28 mouse cellular contexts compared by ENCODE assay signal in the genomic region with DNA sequence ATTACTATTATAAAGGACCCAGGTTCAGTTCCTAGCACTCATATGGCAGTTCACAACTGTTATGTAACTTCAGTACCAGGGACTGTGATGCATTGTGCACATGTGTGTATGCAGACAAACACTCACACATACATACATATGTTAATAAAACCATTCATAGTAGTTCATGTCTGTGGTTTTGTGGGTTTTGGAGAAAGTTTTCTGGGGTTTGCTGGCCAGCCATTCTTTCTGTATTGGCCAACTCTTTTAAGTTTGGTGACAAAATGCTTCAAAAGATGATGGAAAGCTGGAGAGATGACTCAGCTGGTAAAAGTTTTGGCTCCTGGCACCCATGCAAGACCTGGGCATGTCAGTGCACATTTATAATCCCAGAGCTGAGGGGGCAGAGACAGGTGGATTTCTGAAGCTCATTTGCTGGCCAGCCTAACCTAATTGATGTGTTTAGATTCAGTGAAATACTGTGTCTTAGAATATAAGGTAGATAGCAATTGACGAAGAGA. TPM values are rescaled to one million over a fixed set of nuclear protein-coding genes. Genes with fewer than 3 reads are reported as not detected.
A peak's percentile ranks its signal among the peaks of the same experiment; 100 is the strongest.
DNase-seq lines count a peak whose midpoint lies in the region; ATAC-seq lines count a peak whose summit lies in the region.
"Had no signal": no experiment of that assay in that cellular context is flagged by ENCODE, and none has a peak within 500 bp of the region (broad histone marks: within the 10 kb centered on the region; RNA-seq: fewer than 3 reads in every experiment).

No protein-coding gene starts in this region.

- WGBS in forebrain, embryonic 15.5 days, result 93% methylated on average over 1 of the region's 1 CpGs

- no peak overlapping the region for H3K27ac ChIP-seq in forebrain, embryonic 15.5 days (replicated peaks)
- H3K27ac ChIP-seq: embryonic facial prominence, embryonic 12.5 days; embryonic facial prominence, embryonic 15.5 days; forebrain, embryonic 12.5 days; heart, adult 2 months; heart, embryonic 10.5 days; heart, embryonic 13.5 days; hindbrain, embryonic 14.5 days; hindbrain, postnatal 0 days had no signal

- H3K9me3 ChIP-seq in forebrain, embryonic 15.5 days, result no peaks in the 10 kb centered on the region
- H3K9me3 ChIP-seq: embryonic facial prominence, embryonic 12.5 days; embryonic facial prominence, embryonic 15.5 days; forebrain, embryonic 12.5 days; heart, embryonic 10.5 days; heart, embryonic 13.5 days had no signal

- H3K4me3 ChIP-seq in forebrain, embryonic 15.5 days, result no peak overlapping the region
- H3K4me3 ChIP-seq: embryonic facial prominence, embryonic 12.5 days; embryonic facial prominence, embryonic 15.5 days; forebrain, embryonic 12.5 days; heart, adult 2 months; heart, embryonic 10.5 days; heart, embryonic 13.5 days had no signal

- DNase-seq in adrenal gland, adult 8-10 months, result peak; percentile 32
- DNase-seq in adrenal gland, postnatal 10 days, result no peak
- DNase-seq in 3T3-L1 (ENCODE audit: low read depth, low spot score), result peak; percentile 60
- DNase-seq in Muller cell, postnatal 12 days (ENCODE audit: inconsistent ontology term), result peak; percentile 49
- no peak for DNase-seq in embryo, embryonic 11 days
- DNase-seq: cerebellum, adult 11-12 months; cerebellum, adult 8-10 months; cerebellum, postnatal 10 days; gastrocnemius, postnatal 10 days; gastrocnemius, postnatal 36 days; heart, adult 2 months; heart, postnatal 14 days; heart, postnatal 4 days; kidney, adult 18-20 months; kidney, adult 9 months had no signal

- H3K4me1 ChIP-seq in forebrain, embryonic 15.5 days, result no peaks in the 10 kb centered on the region
- H3K4me1 ChIP-seq: embryonic facial prominence, embryonic 12.5 days; embryonic facial prominence, embryonic 15.5 days; forebrain, embryonic 12.5 days; heart, embryonic 10.5 days; heart, embryonic 13.5 days had no signal

- H3K27me3 ChIP-seq in forebrain, embryonic 15.5 days, result no peaks in the 10 kb centered on the region
- H3K27me3 ChIP-seq: embryonic facial prominence, embryonic 12.5 days; embryonic facial prominence, embryonic 15.5 days; forebrain, embryonic 12.5 days; heart, embryonic 13.5 days; Patski had no signal

- ATAC-seq in forebrain, embryonic 15.5 days (replicated peaks), result no peak
- ATAC-seq: CD4-positive, CD25-positive, alpha-beta regulatory T cell, adult 4 months; forebrain, embryonic 16.5 days; hindbrain, postnatal 0 days; inflammation-experienced regulatory T-cells, adult 6 months; intestine, embryonic 16.5 days; Patski had no signal

- peaks cover 58% of the 10 kb centered on the region for H3K36me3 ChIP-seq in forebrain, embryonic 15.5 days

- no peak overlapping the region for H3K4me2 ChIP-seq in forebrain, embryonic 15.5 days (replicated peaks)
- H3K4me2 ChIP-seq: embryonic facial prominence, embryonic 12.5 days; embryonic facial prominence, embryonic 15.5 days; forebrain, embryonic 12.5 days; heart, embryonic 13.5 days; hindbrain, embryonic 14.5 days had no signal

- no peak overlapping the region for H3K9ac ChIP-seq in forebrain, embryonic 15.5 days (replicated peaks)
- H3K9ac ChIP-seq: embryonic facial prominence, embryonic 12.5 days; embryonic facial prominence, embryonic 15.5 days; forebrain, embryonic 12.5 days; heart, embryonic 13.5 days; hindbrain, embryonic 14.5 days had no signal

RNA-seq across cellular contexts. Expression of a gene that starts 22.9 kb away (rescaled TPM):
- total RNA-seq in adrenal gland, adult 8-10 months (2022), result 10 to 100 TPM; 33.0 to 43.2 (median 38.8) TPM
- 10 to 100 TPM; 23.5 to 25.5 TPM for total RNA-seq in adrenal gland, postnatal 10 days (2021)
- polyA plus RNA-seq in forebrain, embryonic 15.5 days (2015; fragmentation: Nextera tagmentation; extraction: Ambion mirVana), result 31.9 TPM in 2 replicates

RNA-seq across cellular contexts. Expression of a gene that starts 43.0 kb away (rescaled TPM):
- total RNA-seq in adrenal gland, adult 8-10 months (2022), result 100 to 1,000 TPM; 132 to 175 (median 155) TPM
- 100 to 1,000 TPM; 173 to 217 TPM for total RNA-seq in adrenal gland, postnatal 10 days (2021)
- polyA plus RNA-seq in forebrain, embryonic 15.5 days (2015; fragmentation: Nextera tagmentation; extraction: Ambion mirVana), result 95.2 and 97.1 TPM in 2 replicates

Comparison
In these comparisons a context has a peak if more than half of its experiments do, and no peak if none do; other contexts are left out.
1. DNase-seq: peak in adrenal gland, adult 8-10 months (single experiment), 3T3-L1 (single experiment) and Muller cell, postnatal 12 days (single experiment); none in adrenal gland, postnatal 10 days (single experiment) and embryo, embryonic 11 days (single experiment).